ENCODE assay signal across 8 mouse cellular contexts in genomic region chr4:119109640-119110039, GRCm38 (mm10). TPM values are rescaled to one million over a fixed set of nuclear protein-coding genes. Genes with fewer than 3 reads are reported as not detected.
DNase-seq lines count a peak whose midpoint lies in the region; ATAC-seq and TF ChIP-seq lines count a peak whose summit lies in the region.

No protein-coding gene starts in this region.

- peak overlapping the region; percentile 98 for H3K9ac ChIP-seq in liver, embryonic 11.5 days (ENCODE audit: low read depth, low read length)
- peak overlapping the region; percentile 91 for H3K9ac ChIP-seq in stomach, postnatal 0 days (ENCODE audit: low read length)

- no peaks in the 10 kb centered on the region for H3K36me3 ChIP-seq in testis, adult 2 months (ENCODE audit: control insufficient read depth, insufficient read depth, low read length)
- H3K36me3 ChIP-seq in liver, embryonic 11.5 days (ENCODE audit: control insufficient read depth, insufficient read depth, low read length), result peaks cover 6% of the 10 kb centered on the region; the same call in 1 of the 2 replicates
- no peaks in the 10 kb centered on the region; the same call in 1 of the 2 replicates for H3K36me3 ChIP-seq in stomach, postnatal 0 days (ENCODE audit: control insufficient read depth, insufficient read depth, low read length)

- TF ChIP-seq CTCF in gastrocnemius, adult 2 months (IDR thresholded peaks at IDR 0.05), result no peak
- no peak for TF ChIP-seq CTCF in testis, adult 2 months (IDR thresholded peaks at IDR 0.05; ENCODE audit: control insufficient read depth, insufficient read depth, insufficient replicate concordance, low read depth, low read length)
- no peak for TF ChIP-seq CTCF in stomach, postnatal 0 days (IDR thresholded peaks at IDR 0.05; ENCODE audit: low read depth)

- H3K9me3 ChIP-seq in liver, embryonic 11.5 days (ENCODE audit: control insufficient read depth, low read length), result no peaks in the 10 kb centered on the region
- no peaks in the 10 kb centered on the region for H3K9me3 ChIP-seq in stomach, postnatal 0 days (ENCODE audit: control insufficient read depth, low read length)

- TF ChIP-seq POLR2A in testis, adult 2 months (IDR thresholded peaks at IDR 0.05; ENCODE audit: control insufficient read depth, low read depth, low read length), result no peak

- ATAC-seq in liver, embryonic 11.5 days (replicated peaks; ENCODE audit: low FRiP score), result no peak
- ATAC-seq in stomach, postnatal 0 days (ENCODE audit: low FRiP score, low TSS enrichment), result no peak

- intact Hi-C loops in gastrocnemius, adult 2 months (cut with DNase I), result loop anchor here (10.0 kb wide), 1 partner anchor 85 kb away; the partner anchor contains the start of genes Ermap and Svbp
- intact Hi-C loops in gastrocnemius, postnatal 36 days (cut with DNase I), result no loop called here

- peaks cover 18% of the 10 kb centered on the region for H3K4me1 ChIP-seq in testis, adult 2 months (ENCODE audit: control insufficient read depth, insufficient read depth, low read length)
- peaks cover 55% of the 10 kb centered on the region for H3K4me1 ChIP-seq in liver, embryonic 11.5 days (replicated peaks; ENCODE audit: control insufficient read depth, insufficient read depth, low read length)
- H3K4me1 ChIP-seq in stomach, postnatal 0 days (replicated peaks; ENCODE audit: control insufficient read depth, insufficient read depth), result peaks cover 9% of the 10 kb centered on the region

- H3K27ac ChIP-seq in gastrocnemius, adult 2 months, result peak overlapping the region; percentile 96; the same call in 1 of the 2 replicates
- no peak overlapping the region for H3K27ac ChIP-seq in testis, adult 2 months (ENCODE audit: control insufficient read depth, insufficient read depth, low read depth, low read length)
- peak overlapping the region; percentile 99 for H3K27ac ChIP-seq in liver, embryonic 11.5 days (ENCODE audit: low read depth, low read length)
- H3K27ac ChIP-seq in stomach, postnatal 0 days (replicated peaks), result peak overlapping the region; percentile 96

- no peak for DNase-seq in gastrocnemius, adult 2 months
- no peak for DNase-seq in gastrocnemius, postnatal 36 days
- DNase-seq in testis, postnatal 14 days (ENCODE audit: low spot score), result no peak
- DNase-seq in liver, embryonic 11.5 days (ENCODE audit: low spot score), result no peak
- no peak for DNase-seq in stomach, postnatal 0 days (ENCODE audit: low spot score)
- DNase-seq in urinary bladder, postnatal 4 days (ENCODE audit: low spot score in 2 of 2), result no peak
- no peak for DNase-seq in kidney, postnatal 14 days

- 19% methylated on average over 11 of the region's 11 CpGs for WGBS in liver, embryonic 11.5 days
- WGBS in stomach, postnatal 0 days, result 17% methylated on average over 11 of the region's 11 CpGs

- no peaks in the 10 kb centered on the region for H3K27me3 ChIP-seq in testis, adult 2 months (ENCODE audit: control insufficient read depth, insufficient read depth, low read length)
- no peaks in the 10 kb centered on the region for H3K27me3 ChIP-seq in liver, embryonic 11.5 days (replicated peaks; ENCODE audit: control insufficient read depth, insufficient read depth, low read length)
- H3K27me3 ChIP-seq in stomach, postnatal 0 days (ENCODE audit: control insufficient read depth, insufficient read depth, low read length), result no peaks in the 10 kb centered on the region

- peak overlapping the region; percentile 99 for H3K4me3 ChIP-seq in gastrocnemius, adult 2 months
- H3K4me3 ChIP-seq in testis, adult 2 months (ENCODE audit: control insufficient read depth, low read depth, low read length), result peak overlapping the region; percentile 93; the same call in 1 of the 2 replicates
- peak overlapping the region; percentile 90 for H3K4me3 ChIP-seq in liver, embryonic 11.5 days (ENCODE audit: low read depth, low read length)
- peak overlapping the region; percentile 87 for H3K4me3 ChIP-seq in stomach, postnatal 0 days (ENCODE audit: low read depth, low read length)

- peak overlapping the region; percentile 93 for H3K4me2 ChIP-seq in liver, embryonic 11.5 days
- peak overlapping the region; percentile 65 for H3K4me2 ChIP-seq in stomach, postnatal 0 days (replicated peaks; ENCODE audit: low read depth)

- no peak for TF ChIP-seq EP300 in stomach, postnatal 0 days (optimal IDR thresholded peaks at IDR 0.05)

RNA-seq across cellular contexts. Expression of gene Slc2a1, which starts 1.1 kb away (rescaled TPM):
- total RNA-seq in gastrocnemius, adult 2 months (2021), result 1 to 10 TPM; 5.1 to 6.3 TPM
- total RNA-seq in gastrocnemius, postnatal 36 days (2021), result 1 to 10 TPM; 4.3 to 5.0 TPM
- polyA plus RNA-seq in testis, adult 2 months (2012; rRNA removed), result 6.9 and 7.1 TPM in 2 replicates
- polyA plus RNA-seq in liver, embryonic 11.5 days (2014; fragmentation: Nextera tagmentation; extraction: Ambion mirVana), result 150 and 153 TPM in 2 replicates
- polyA plus RNA-seq in stomach, postnatal 0 days (2015; fragmentation: Nextera tagmentation; extraction: Ambion mirVana), result 36.9 and 39.8 TPM in 2 replicates
